Mouse (Mus musculus): ENCODE data around the gene Tbc1d5. TPM values are rescaled to one million over a fixed set of nuclear protein-coding genes. Genes with fewer than 3 reads are reported as not detected.

The Tbc1d5 gene
- 10 to 100 TPM; 10.6 to 16.7 TPM for polyA plus RNA-seq (2017; shearing (Covaris generic))

DNA sequence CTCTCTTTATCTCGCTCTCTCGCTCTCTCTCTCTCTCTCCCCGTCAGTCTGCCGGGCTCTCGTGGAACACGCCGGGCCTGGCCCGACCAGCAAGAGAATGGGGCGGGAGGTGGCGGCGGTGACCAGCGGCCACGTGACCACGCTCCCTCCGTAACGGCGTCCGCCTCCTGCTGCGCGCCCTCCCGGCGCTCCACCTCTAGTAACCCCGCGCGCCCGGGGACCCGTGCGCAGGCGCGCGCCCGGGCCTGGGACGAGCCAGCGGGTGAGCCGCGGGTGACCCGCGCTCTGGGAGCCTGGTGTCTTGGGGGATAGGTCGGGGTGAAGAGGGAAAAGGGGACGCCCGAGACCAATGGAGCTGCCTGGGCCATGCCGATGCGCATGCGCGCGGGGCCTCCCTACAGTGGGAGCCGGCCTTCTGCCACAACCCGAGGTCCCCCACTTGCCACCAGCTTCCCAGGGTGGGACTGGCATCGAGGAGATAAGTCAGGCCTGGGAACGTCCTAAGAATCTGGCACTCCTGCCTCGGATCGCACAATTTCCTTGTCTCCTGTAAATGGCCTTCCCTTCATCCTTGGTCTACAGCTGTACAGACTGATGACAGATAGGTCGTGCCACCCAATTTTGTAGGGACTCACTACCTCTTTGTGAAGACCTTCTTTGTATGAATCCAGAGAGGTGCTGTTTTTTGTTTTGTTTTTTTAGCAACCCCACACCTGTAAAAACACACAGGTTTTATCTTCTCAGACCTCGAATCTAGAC is at the start of gene Tbc1d5:
TSS of gene Tbc1d5 (minus strand) at position 158 of the 759 bp plus-strand sequence.

Measured in activated CD4-positive, CD25-positive, alpha-beta regulatory T cell (primary cell).